Mouse (Mus musculus) common myeloid progenitor, adult 5-6 weeks (primary cell): ENCODE results near the gene Fam20a. TPM values are rescaled to one million over a fixed set of nuclear protein-coding genes. Genes with fewer than 3 reads are reported as not detected.

Experiments used
- ATAC-seq: replicated peaks from 2 replicates; pipeline ENCODE4 v1.8.0; 2016; ENCODE audit warnings: low read depth, mild to moderate bottlenecking, moderate TSS enrichment, inconsistent platforms; ENCODE audit not compliant: poor library complexity, severe bottlenecking
- total RNA-seq: library from RNA; stranded (forward); fragments of 200-1000, 187-1606 nt; gene quantifications from 2 replicates; pipeline ENCODE4 v1.2.3, GENCODE M21; 2017

Fam20a gene
- not detected in 2 replicates for total RNA-seq

DNA sequence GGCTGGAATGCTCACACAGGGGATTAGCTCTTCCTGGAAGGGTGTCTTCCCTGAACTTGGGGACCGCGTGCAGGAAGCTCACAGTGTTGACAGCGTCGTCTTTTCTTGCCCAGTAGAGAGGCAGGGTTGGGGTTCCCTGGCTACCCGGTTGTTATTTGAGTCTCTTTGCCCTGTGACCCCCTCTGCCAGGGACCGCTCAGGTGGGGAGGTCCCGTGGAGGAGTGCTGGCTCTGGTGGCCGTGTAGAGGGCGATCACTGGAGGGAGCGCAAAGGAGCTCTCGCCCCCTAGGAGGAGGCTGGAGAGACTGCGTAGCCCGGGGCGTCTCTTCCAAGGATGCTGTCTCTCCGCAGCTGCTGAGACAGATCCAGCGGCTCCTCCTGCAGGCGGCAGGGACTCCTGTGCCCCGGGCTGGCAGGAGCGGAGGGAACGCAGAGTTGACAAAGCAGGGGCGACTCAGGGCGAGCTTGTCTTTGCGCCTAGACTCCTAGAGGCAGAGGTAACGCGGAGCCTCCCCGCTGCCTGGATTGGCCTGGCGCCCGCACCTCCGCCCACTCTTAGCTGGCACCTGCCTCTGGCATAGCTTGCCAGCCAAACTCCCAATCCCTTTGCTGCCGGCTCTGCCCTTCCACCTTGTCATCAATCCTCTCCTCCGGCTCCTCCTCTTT lies at the start of gene Fam20a:
Fam20a (minus strand) TSS at position 499 of the 666 bp plus-strand sequence.
- peak; percentile 43 for ATAC-seq

DNA sequence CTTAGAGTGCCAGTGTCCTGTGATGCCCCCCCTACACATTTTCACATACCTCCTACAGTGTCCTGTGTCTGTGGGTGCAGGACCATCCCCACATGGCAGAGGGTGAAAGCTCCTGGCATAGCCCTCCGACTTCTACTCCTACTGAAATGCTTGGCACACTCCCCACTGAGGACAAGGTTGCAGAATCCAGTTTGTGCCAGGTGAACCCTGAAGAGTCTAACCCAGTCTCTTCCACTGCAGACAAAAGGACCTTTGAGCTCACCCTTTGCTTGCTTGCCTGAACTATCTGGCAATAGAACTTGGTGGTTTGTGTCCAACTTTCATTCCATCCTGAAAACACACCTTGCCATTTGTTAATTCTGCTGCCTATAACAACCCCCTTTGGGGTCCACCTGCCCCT lies 49.3 kb upstream of the Fam20a start:
- ATAC-seq: no peak

DNA sequence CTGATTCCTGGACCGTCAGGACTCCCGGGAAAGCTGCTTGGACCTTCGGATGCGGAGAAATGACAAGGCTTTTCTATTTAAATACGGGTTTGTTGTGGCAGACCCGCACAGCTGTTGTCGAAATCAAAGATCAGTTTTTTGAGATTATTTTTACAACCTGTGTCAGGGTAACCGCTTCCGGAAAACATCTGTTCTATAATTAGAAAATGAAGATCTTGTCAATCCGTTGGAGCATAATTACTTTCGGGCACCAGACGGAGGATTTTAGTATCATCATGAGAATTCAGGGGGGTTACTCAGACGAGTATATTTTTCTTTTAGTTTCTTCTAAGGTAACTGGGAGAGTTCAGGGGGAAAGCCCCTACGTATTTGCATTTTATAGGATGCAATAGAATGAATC lies 48.1 kb upstream of the Fam20a start:
- no peak for ATAC-seq

DNA sequence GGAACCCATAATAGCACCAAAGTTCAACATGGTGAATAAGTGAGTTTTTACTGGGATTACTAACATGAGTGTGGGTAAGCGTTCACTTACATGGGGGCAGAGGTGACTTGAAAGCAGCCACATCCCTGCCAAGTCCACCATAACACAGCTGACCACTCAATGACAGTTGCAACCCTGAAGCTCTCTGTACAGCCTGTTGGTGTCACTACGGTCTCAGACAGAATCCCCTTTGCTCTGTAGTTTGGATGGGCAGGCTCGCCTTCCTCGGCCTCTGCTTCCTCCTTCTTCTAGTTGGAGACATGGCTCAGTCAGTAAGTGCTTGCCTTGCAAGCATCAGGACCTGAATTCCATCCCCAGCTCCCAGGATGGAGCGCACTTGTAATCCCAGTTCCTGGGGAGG lies 47.0 kb upstream of the Fam20a start:
- 0 out of 2 replicates have a peak, but pooled peaks have one; percentile 32 for ATAC-seq

- ATAC-seq: no peak
Measured at GRCm38 (mm10) chr11:109760063-109760462, 38.0 kb upstream of the Fam20a start.

DNA sequence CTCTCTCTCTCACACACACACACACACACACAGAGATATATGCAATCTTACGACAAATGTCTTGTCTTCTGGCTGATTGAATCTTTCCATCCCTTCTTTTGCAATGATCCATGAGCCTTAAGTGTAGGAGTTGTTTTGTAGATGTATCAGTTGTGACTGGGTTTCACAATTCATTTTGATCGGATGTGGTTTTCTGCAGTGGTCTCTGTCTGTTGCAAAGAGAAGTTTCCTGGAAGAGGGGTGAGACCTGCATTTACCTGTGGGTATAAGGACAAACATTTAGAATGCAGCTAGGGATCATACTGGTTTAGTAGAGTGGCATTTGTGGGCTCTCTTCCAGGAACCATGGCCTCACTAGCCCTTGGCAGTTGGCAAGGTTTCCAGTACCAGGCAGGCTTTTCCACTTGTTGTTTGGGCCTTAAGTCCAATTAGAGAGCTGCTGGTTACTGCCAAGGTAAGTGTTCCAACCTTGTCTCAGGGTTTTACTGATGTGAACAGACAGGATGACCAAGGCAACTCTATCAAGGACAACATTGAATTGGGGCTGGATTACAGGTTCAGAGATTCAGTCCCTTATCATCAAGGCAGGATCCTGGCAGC lies 36.6 kb upstream of the Fam20a start:
- no peak for ATAC-seq

DNA sequence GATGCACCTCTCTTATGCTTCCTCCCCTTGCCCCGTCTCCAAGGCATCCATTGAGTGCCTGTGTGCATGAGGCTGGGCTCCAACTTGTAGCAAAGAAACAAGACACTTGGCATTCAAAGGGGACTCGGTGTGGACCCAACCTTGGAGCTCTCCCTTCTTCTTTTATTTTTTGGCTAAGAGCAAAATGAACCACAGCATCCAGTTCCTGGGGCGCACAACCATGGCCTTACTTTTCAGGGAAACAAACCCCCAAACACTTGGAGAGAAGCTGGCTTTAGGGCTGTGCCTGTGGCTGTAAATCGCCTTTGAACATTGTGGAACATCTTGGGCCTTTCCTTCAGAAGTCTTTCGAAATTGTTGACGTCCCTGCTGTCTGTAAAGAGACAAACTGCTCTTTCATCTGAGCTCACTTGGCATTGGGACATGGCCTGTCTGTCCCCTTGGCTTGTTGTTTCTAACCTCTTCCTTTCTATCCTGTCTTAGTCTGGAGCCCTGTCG lies 32.1 kb upstream of the Fam20a start:
- ATAC-seq: no peak

- ATAC-seq: no peak
Measured at GRCm38 (mm10) chr11:109751636-109752603, 29.8 kb upstream of the Fam20a start.

- no peak for ATAC-seq
Measured at GRCm38 (mm10) chr11:109745210-109745609, 23.1 kb upstream of the Fam20a start.

DNA sequence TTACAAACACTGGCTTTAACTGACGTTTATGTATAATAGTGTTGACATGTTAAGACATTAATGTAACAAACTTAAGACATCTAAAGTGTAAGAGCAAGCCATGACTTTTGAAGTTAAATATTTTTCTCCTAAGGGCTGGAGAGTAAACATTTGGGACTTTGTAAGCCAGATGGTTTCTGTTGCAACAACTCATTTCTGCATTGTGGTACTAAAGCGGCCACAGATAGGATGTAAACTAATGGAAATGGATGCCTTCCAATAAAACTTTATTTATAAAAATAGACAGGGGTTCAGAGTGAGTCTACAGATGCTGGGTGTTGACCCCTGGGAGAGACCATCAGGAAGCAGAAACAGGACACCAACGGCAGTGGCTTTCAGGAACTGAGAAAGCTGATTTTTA lies 15.9 kb upstream of the Fam20a start:
- ATAC-seq: 0 out of 2 replicates have a peak, but pooled peaks have one; percentile 22

DNA sequence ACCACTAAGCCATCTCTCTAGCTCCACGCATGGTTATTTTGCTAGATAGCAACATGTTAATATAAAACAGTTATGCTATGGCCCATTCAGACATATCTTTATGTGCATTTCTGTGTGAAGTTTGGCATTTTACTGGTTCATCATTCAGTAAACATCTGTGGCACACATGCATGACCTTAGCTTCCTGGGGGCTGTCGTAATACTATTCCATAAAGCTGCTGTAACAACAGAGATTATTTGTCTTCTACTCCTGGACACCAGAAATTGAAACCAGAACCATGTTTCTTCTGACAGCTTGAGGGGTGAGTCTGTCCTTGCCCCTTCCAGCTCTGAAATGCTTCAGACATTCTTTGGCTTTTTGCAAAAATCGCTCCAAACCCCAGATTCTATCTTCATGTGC lies 14.3 kb upstream of the Fam20a start:
- ATAC-seq: no peak

GRCm38 (mm10) chr11:109734341-109734740 lies 12.3 kb upstream of the Fam20a start:
- no peak for ATAC-seq

DNA sequence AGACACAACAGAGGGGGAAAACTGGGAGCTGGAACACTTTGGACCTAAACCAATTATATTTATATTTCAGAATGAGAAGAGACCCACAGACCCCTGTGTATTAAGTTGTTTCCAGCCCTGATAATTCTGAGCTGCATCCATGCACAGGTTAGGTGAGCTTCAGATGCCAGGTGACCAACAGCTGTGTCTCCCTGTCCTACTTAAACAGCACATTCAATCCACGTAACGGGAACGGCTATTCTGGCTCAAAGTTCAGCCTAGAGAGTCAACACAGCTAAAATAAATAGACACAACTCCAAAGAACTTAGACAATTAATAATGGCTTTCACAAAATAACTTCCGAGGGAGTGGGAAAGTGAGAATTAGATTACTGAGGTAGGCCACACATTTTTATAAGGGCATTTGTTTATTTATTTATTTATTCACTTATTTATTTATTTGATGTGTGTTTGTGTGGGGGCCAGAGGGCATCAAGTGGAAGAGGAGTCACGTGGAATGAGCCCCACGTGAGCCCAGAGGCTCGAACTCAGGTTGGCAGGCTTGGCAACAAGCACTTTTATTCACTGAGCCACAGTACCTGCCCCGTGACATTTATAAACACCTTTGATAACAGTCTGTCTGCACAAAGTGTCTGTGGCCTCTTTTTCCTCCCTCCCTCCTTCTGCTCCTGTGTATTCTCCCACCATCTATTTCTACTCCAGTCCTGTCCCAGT lies 10.8 kb upstream of the Fam20a start:
- ATAC-seq: no peak

- ATAC-seq: no peak
Measured at GRCm38 (mm10) chr11:109728371-109728770, 6.3 kb upstream of the Fam20a start.

- ATAC-seq: peak; percentile 29; the same call in 1 of the 2 replicates
Measured at GRCm38 (mm10) chr11:109722711-109723110, 632 bp upstream of the Fam20a start.

- peak; percentile 78 for ATAC-seq
Measured at GRCm38 (mm10) chr11:109721320-109721780, 729 bp downstream of the Fam20a start.

DNA sequence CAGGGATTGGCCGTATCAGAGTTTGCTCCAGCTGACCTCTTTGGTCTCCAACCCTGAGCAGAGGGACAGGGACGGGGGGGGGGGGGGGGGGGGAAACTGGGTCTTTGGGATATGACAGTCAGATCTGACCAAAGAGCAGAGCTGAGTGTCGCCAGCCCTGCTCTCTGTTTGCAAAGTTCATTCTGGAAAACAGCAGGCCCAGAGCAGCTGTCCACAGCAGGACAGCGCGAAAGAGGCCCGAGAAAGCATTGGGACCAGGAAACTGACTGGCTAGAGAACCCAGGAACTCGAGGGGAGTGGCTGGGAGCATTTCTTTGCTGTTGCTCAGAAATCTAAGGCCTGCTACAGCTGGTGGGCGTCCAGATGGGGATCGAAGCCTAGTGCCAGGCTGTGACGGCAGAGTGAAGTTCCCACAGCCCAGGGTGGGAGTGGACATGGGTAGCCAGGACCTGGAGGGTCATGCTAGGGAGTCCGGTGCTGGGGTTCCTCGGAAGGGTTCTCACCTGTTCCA lies 1.2 kb downstream of the Fam20a start:
- no peak for ATAC-seq

DNA sequence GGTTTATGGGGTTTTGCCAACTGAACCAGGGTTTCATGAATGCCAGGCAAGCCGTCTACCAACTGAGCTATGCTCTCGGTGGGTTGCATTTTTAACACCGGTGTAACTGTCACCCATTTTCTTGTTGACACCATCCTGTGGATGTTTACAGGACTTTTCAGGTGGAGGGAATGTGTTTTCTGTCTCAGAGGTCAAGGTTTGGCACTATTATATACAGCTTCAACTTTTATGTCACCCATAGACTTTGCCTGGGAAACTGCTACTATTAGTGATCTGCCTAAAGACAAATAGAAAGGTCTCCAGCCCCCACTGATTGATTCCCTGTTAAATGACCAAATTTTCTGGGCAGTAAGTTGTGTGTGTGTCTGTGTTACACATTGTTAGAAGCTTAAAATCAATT lies 2.7 kb downstream of the Fam20a start:
- ATAC-seq: no peak
